Mouse (Mus musculus) cerebellum, postnatal 10 days (tissue): ENCODE results near the gene Ttc23l.
"Not testable (repeated sequence)": the region's sequence is repeated elsewhere in the genome, so short reads cannot be mapped to it uniquely, and the experiment has no call there.

Experiments
- DNase-seq, 2 experiments: peaks; one replicate each; pipeline ENCODE4 v3.0.0; 2021; ENCODE audit warnings: mixed read lengths in 2 of 2

Ttc23l gene

GRCm38 (mm10) chr15:10506099-10506498 is 52.4 kb downstream of the Ttc23l start:
- peak; percentile 32 to 52 for DNase-seq

DNA sequence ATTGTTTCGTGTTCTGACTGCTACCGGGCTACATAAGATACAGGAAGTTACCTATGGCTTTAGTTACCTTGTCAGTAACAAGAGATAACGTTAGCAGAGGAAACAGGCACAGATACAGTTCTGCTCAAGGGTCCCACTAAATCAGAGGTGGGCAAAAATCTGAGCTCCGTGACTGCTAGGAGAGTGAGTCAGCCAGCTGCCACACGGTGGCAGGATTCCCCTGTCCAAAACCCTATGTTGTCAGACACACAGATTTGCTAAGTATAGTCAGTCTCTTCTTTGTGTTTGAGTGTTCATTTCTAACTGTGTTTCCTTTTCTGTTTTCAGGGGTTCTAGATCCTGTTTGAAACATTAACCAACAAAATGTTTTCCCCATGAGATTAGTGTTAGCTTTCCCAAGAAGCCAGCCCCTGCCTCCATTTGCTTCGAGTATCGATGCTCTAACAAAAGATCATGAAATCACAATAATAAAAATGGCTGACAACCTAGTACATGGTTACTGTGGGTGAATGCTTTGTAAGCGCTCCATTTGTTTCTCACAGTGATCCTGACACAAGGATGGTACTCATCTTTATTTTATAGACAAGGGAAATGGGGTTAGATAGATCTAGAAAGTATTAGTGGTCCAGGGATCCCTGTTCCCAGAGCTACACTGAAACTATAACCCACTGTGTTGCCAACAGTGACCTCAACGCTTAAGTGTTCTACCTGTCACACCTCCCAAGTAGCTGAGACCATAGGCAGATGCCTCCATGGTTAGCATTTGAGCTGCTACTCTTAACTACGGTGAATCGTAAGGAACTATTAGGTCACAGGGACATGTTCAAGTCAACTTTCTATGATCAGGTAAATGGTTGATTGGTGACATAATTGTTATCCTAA is 57.4 kb downstream of the Ttc23l start:
- peak; percentile 79 to 81 for DNase-seq

DNA sequence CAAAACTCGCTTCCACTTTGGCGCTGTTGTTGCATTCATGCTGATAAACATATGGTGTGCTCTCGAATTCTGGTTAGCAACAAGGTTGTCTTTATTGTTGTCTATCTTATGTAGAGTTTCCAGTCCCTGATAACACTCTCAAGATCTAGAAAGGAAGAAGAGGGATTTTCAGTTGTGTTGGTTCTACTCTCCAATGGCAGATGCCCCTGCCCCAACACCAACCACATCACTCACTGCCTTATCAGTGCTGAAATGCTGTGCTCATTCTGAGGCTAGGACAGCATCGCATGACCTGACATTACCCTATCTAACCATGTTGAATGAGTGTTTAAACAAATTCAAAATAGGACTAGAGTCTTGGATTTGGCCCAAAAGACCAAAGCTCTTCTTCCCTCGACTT is 58.4 kb downstream of the Ttc23l start:
- DNase-seq: no peak

GRCm38 (mm10) chr15:10499593-10499992 is 58.9 kb downstream of the Ttc23l start:
- no peak for DNase-seq

- not testable (repeated sequence) for DNase-seq
Observed at GRCm38 (mm10) chr15:10496696-10497095, 61.8 kb downstream of the Ttc23l start.

DNA sequence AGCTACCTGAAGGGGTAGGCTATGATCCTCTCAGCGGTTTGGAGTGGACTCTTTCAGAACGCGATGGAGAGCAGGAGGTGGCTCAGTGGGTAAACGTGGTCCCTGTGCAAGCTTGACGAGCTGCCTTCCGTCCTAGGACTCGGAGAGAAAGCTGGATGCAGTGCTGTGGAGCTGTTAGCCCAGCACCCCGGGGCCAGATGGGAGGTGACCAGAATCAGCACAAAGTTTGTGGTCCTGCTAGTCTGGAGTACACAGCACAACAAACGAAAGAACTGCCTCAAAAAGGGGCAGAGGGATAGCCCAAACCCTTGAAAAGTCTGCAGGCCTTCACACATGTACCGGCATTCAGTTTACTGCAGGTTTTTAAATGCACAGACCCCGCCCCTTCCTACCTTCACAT is 62.5 kb downstream of the Ttc23l start:
- DNase-seq: no peak

DNA sequence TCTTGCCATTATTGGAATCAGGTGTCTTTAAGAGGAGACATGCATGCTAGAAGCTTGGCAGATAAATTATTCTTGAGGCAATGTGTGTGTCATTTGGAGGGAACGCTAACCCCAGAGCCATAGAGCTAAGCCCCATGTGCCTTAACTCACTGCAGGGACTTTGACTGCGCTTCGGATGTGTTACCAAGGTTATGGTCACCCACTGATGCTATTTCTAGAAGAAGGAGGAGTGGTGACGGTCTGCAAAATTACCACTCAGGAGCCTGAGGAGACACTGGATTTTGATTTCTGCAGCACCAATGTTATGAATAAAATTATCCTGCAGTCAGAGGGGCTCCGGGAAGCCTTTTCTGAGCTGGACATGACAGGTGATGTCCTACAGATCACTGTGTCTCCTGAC is 68.4 kb downstream of the Ttc23l start:
- DNase-seq: no peak

- no peak for DNase-seq
Observed at GRCm38 (mm10) chr15:10487246-10487645, 71.2 kb downstream of the Ttc23l start.

DNA sequence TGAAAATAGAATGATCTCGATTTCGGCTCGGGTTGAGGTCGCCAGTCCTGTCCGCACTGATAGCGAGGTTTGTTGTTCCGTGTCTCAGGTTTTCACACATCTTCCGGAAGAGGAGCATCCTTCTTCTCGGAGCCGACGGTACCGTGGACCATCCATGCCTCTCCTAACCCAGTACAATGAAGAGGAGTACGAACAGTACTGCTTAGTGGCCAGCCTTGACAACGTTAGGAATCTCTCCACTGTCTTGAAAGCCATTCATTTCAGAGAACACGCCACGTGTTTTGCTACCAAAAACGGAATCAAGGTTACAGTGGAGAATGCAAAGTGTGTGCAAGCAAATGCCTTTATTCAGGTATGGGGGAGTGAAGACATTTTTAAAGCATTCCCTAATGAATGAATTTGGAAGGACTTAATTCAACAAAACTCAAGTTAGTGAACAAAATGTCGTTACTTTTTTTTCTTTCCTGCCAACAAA is 72.1 kb downstream of the Ttc23l start:
- no peak for DNase-seq

- DNase-seq: peak; percentile 92 to 96
Observed at GRCm38 (mm10) chr15:10485484-10486364, 72.7 kb downstream of the Ttc23l start, which contains the start of the genes Brix1 and Rad1. Gene Brix1, minus strand, starts transcription at chr15:10485947. Gene Rad1, plus strand, starts transcription at chr15:10486018.

DNA sequence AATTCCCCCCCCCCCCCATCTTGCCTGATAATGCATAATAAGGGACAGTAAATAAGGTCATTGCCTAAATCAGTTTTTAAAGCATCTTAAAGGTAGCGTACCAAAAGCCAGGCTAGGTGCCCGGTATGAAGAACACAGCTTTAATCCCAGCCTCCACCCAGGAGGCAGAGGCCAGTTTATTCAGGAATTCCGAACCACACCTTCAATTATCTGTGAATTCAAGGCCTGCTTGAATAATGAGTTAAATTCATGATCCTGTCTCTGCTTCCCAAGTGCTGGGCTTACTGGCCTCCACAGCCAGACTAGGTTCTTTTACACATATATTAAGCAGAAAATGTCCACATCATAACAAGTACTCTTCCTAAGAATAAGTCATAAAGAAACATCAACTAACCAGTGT is 87.5 kb downstream of the Ttc23l start:
- peak in 1 of 2 experiments; percentile 5 for DNase-seq

- peak; percentile 93 to 95 for DNase-seq
Observed at GRCm38 (mm10) chr15:10470151-10470831, 88.2 kb downstream of the Ttc23l start, which contains the start of gene Dnajc21. Gene Dnajc21, minus strand, starts transcription at chr15:10470516.

GRCm38 (mm10) chr15:10469641-10470150 is 88.8 kb downstream of the Ttc23l start:
- DNase-seq: no peak

- no peak for DNase-seq
Observed at GRCm38 (mm10) chr15:10468761-10469160, 89.7 kb downstream of the Ttc23l start.

DNA sequence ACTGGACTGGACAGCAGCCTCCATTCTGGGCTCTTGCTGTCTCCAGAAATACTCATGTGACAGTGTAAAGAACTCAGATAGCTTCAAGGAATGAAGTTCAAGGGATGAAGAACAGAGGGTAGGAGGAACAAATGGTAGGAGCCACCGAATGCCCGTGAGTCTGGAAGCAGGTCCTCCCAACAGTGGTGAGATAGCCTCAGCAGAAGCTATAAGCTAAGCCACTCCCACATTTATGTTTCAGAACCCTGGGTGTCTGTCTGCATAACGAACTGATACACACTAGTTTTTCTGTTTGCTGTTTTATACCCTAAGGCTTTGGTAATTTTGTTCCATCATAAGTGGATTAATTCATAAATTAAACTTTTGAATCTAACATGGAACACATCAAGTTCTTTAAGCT is 93.8 kb downstream of the Ttc23l start:
- no peak for DNase-seq

- DNase-seq: no peak
Observed at GRCm38 (mm10) chr15:10463555-10463954, 94.9 kb downstream of the Ttc23l start.

- no peak for DNase-seq
Observed at GRCm38 (mm10) chr15:10460986-10461385, 97.5 kb downstream of the Ttc23l start.
